Mouse (Mus musculus): ENCODE results near the gene 4933416C03Rik.

Gene 4933416C03Rik

DNA sequence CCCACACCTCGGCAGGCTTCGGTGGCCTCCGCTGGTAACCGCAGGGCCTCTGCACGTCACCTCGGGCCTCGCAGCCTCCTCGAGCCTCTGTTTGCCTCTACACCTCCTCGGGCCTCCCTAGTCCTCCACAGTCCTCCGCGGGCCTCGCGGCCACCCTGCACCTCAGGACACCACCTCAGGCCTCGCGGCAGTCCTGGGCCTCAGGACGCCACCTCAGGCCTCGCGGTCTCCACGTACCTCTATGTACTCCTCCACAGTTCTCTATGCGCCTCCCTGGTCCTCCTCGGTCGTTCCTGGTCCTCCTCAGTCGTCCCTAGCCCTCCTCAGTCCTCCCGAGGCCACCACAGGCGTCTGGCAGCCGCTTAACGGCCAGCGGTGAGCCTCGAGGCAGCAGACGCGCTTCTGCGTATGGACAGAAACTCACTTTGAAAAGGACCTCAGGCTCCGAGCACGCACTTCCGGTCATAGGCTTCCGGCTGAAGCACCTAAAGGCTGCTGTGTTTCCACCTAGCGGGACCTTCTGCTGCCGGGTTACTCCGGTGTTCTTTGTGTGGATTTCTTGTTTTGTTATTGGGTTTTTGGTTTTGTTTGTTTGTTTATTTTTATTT is at the start of gene 4933416C03Rik:
TSS of gene 4933416C03Rik (minus strand) at position 51 of the 608 bp plus-strand sequence.
- DNase-seq (ENCODE audit: low spot score) = no peak

DNA sequence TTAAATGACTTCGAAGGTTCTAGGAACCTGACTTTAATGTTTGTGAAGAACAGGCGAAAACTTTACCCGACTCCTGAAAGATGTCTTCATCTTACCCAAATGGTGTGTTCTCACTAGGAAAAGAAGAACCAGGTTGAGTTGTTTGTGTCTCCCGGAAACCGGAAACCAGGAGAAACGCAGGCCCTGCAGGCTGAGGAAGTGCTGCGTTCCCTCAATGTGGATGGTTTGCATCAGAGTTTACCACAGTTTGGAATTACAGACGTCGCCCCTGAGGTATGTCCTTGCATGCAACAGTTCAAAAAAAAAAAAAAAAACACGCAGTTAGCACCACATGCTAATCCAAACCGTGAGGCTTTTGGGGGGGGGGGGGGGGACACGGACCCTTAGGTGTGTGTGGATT is 48.6 kb upstream of the 4933416C03Rik start:
- DNase-seq (ENCODE audit: low spot score) = no peak

DNA sequence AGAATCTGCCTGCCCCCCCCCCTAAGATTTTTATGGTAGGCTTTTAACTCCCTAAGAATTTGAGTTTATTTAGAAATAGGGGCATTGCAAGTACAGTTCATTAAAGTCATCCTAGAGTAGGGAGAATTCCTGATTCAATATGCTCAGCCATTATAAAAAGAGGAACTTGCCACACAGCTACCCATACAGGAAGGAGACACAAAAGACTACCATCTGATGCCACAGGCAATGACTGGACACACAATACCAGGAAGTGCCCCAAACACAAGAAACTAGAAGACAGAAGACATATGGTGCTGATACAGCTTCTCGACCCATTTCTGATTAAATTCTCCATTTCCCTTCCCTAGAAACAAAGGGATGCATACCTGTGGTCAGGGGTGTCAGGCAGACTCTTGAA is 43.0 kb upstream of the 4933416C03Rik start:
- DNase-seq (ENCODE audit: low spot score) = no peak

DNA sequence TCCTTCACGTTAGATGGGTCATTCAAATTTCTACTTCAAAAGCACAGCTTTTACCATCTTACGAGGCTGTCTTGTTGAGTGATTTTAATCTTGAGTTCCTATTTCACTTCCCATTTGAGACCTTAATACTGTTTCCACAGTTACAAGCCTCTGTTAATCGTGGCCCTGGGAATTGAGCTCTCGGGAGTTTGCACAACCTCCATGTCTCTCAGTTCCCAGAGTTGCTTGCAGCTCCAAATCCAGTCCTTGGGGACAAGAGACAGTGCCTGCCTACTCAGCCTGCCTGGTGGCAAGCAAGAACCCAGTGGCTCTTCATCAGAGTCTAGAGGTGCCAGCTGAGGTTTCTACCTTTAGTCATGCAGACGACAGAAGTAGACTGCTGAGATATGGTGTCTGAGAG is 41.0 kb upstream of the 4933416C03Rik start:
- DNase-seq (ENCODE audit: low spot score) = no peak

DNA sequence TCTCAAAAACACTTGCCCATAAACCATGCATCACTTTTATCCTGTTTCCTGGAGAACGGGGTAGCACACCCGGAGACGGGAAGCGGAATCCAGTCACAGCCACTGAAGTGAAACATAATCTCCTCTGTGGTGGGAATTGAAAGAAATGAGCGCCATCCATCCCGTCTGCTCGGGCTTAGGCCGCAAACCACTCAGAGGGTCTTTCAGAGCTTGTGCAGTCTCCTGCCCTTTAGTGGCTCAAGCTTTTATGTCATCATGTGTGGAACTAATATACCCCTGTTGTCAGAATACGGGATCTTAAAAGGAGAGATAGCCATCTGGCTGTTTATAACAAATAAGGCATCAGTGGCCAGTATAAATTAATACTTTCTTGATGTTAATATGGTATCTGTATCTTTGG is 32.4 kb upstream of the 4933416C03Rik start:
- DNase-seq (ENCODE audit: low spot score) = no peak

DNA sequence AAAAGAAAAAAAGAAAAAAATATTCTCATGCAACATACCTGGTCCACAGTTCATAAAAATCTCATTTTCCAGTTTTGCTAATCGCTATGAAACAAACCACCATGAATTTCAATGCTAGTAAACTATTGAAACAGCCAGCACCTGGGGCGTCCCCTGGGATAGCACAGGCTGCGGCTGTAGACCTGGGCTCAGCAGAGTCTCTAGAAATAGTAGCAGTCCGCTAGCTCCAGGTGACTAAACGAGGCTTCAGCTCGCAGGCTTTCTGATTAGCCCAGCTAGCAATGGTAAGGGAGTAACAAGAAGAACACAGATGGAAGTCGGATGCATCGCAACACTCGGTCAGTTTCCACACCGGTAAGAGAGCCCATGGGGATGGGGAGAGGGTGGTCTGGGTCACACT is 30.0 kb upstream of the 4933416C03Rik start:
- no peak for DNase-seq (ENCODE audit: low spot score)

DNA sequence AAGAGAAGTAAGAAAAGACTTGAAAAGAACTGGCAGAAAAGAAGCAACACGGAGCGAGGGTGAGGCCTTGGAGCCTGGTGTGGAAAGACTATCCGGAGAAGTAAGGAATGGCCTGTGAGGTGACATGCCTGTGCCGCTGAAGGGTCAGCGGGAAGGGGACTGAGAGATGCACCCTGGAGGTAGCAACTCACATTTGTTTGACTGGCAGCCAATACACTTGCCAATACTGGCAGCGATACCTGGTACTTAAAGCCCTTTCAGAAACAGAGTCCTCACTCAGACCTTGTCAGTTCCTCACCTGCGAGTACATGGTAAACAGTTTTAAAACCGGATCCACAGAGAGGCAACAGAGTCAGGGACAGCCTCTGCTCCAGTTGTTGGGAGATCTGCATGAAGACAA is 26.5 kb upstream of the 4933416C03Rik start:
- no peak for DNase-seq (ENCODE audit: low spot score)

DNA sequence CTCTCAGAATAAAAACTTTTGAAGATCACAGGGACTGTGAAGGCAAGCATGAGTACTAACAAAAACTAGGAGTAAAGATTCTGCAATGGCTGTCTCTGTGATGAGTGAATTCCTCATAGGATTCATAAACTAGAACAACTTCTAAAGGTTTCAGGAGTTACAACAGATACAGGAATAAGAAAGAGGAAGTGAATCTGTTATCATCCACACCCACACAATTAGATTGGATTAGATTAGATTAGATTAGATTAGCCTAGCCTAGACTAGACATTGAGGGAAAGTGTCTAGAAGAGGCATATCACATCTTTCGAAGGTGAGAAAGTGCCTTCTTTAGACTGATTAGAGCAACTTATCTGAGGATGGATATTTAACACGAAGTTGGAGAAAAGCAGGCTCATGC is 21.5 kb upstream of the 4933416C03Rik start:
- DNase-seq (ENCODE audit: low spot score) = no peak

DNA sequence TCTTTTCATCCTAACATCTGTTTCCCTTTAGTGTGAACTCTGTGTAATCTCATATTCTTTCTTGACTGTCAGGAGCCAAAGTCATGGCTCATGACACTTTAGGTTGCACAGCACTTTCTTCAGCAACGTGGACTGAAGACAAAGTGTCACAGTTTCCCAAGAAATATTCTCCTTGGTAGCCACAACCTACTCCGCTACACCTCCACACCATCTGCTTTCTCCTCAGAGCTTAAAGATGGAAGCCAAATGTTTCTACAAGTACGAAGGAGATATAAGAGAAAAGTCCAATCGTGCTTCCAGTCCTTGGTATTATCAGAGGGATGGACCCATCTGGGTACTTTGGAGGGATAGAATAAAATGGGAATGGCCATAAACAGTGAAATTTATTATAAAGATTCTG is 18.5 kb upstream of the 4933416C03Rik start:
- DNase-seq (ENCODE audit: low spot score) = no peak

DNA sequence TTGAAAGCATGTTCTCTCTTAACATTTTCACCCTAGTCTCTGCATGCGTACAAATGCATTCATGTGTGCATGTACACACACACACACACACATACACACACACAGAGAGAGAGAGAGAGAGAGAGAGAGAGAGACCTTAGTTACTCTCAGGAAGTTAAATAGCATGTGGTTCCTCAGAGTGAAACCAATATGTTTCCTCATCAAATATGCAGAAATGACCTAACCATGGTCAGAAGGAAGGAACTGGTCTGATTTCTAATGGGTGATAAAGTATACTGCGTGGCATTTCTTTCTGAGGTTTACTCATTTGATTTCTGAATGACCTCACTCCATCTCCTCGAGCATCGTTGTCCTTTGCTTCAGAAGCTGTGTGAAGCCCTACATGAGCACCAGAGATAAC is 17.5 kb upstream of the 4933416C03Rik start:
- DNase-seq (ENCODE audit: low spot score) = no peak

DNA sequence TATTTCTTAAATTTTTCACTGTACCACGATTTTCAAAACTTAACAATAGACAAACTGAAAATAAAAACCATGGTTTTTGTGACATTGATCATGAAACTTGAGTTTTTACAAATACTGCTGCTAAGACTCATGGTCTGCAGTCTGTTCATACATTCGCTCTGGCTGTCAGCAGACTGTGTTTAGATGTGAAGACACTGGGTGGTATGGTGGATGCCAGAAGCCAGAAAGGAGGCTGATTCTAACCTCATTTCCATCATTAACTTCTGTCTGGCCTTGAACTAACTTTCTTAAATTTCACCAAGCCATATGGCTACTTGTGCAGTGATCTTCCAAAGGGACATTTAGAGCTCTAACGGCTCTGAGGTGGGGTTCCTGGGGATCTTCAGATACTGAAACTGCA is 16.7 kb upstream of the 4933416C03Rik start:
- no peak for DNase-seq (ENCODE audit: low spot score)

DNA sequence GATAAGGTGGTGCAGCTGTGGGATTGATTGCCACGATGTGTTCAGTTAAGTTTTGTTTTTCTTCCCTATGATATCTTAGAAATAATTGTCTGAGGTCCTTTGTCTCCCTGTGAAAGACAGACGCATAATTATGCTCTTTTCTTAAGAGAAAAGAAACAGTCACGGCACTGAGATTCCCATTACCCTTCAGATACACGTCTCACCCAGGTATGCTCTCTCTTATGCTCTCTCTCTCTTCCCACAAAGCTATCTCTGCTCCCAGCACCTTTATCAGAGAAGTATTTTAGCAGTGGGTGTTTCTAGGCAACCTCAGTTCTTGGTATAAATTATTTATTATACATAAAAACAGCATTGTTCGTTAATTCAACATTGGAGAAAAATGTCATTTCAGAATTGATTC is 11.6 kb upstream of the 4933416C03Rik start:
- DNase-seq (ENCODE audit: low spot score) = no peak

DNA sequence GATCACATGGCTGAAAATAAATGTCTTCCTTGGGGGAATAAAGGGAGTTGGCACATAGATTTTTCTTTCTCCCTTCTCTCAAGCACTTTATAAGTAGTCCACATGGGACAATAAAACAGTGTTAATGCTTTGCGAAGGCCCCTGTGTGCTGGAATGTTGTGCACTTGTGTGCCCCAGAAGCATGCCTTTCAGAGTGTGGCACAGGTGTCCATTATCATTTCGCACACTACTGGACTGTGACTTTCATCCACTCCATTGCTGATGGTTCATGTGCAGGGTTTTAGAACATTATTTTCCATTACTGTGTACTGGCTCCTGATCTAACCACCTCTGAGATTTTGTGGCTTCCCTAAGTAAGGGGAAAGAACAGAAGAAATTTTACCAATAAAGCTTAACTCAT is 10.1 kb upstream of the 4933416C03Rik start:
- no peak for DNase-seq (ENCODE audit: low spot score)

DNA sequence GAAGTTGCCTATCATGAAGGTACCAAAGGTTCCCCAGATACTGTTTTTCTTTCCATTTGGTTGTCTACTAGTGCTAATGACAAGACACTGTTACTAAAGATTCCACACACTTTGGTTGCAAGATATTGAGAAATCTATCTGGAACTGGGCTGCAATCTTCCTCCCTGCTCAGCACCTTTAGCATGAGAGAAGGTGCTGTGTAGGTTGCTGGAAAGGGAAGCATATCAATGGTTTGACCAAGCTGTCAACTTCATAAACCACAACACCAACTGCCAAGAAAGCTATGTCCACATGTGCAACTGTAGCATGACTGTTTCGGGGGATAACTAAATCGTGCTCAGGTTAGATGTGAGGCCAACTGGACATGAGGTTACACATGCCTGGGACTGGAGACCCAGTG is 7.7 kb upstream of the 4933416C03Rik start:
- no peak for DNase-seq (ENCODE audit: low spot score)

DNA sequence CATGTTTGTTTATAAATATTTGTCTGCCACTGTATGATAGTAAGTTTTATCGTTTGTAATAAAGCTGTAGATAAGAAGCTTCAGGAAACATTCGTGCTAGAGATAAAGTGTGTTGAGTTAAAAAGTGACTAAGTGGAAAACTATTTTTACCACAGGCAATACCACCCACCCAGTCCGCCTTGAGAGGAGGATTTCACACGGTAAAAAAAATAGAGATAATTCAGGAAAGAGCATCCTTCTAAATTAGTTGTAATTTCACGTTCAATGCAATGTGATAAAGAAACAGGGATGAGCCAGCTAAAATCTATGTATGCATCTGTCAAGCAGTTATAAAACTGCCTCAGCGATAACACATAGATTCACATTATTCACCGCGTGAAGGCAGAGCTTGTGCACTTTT is 3.3 kb upstream of the 4933416C03Rik start:
- DNase-seq (ENCODE audit: low spot score) = no peak

DNA sequence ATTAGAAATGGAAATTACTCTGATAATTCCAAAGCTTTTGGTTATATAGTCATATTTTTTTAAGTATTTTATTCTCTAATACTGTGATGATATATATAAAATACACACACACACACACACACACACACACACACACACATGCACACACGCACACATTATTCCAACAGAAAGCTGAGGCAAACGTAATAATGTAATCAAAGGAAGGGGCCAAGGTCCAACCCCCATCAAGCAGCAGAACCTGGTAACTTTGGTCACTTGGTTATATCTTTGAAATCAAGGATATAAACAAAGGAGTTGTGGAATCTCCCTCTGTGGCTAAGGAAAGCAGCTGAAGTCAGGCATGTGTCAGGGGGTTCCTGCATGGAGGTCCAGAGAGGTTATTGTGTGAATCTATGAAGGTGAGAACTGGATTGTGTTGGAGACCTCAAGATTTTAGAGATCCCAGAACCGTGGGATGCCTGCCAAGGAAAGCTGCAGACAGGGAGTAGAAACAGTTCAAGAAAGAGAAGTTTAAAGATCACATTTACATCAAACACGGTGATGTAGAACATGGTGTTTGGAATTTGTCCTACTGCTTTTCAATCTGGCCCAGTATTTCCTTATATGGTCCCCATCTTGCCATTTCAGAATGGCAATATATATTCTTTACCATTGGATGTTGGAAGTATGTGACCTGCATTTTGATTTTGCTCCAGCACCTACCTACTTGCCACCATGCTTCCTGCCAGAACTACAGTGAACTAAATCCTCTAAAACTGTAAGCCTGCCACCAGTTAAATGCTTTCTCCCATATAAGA is 2.4 kb upstream of the 4933416C03Rik start:
- no peak for DNase-seq (ENCODE audit: low spot score)

DNA sequence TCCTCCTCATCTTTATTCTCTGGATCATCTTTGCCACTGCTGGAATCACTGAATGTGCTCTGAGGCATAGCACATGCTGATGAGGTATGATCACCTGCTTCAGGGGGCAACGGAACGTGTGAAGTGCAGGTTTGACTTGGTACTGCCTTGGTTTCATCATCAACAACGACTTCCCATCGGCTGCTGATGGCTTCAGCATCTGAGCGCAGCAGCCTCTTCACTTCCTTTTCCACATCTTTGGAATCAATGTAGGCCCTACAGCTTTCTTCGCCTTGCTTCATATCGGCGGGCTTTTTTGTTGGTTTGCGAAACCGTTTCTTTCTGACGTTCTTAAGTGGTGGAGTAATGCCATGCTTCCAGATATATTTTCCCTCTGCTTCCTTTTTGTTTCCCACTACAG is 849 bp downstream of the 4933416C03Rik start:
- DNase-seq (ENCODE audit: low spot score) = no peak

DNA sequence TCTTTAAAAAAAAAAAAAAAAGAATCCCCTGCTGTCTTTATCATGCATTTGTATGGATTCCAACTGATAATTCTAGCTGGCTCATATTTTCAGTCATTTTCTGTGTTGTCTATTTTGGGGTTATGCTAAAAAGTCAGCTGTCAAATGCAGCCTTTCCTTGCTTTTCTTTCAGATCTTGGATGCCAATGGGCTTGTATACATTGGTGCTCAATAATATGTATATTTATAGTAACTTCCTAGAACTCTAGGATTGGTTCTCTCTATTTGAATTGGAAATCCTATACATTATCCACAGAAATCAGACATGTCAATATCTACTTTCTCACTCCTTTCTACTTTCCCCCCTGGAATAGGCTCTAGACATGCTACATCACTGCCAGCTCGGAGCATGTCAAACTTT is 5.0 kb downstream of the 4933416C03Rik start:
- DNase-seq (ENCODE audit: low spot score) = no peak

DNA sequence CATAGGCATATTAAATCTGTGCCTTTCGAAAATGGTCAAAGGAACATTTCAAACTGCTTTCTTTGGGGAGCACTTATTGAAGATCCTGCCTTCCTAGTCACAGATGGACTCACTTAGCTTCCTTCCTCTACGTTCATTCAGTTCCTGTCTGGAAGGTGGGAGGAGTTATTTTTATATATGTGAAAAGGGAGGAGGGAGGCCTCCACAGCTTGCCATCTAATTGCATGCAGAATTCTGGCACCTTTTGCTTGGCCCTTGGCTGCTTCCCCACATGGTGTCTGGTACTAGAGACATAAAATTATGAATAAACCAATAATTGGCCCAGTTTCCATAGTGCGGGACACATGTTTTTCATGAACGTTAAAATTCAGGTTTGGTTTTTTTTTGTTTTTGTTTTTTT is 5.5 kb downstream of the 4933416C03Rik start:
- no peak for DNase-seq (ENCODE audit: low spot score)

DNA sequence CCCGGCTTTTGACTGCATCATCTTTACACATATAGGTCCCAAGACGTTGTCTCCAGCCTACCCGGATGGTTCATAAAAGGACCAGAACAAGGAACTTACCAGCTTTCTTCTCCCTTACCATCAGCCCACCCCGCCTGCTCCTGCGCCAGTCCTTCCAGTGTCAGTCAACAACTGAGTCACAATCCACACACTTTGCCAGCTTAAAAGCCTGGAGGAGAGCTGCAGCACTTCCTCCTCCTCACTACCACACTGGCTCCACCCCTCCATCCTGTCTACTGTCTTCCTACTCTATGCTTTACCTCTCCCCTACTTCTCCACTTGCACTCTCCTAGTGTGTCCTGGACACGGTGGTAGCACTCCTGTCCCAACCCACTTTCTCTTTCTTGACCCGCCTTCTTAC is 15.2 kb downstream of the 4933416C03Rik start:
- no peak for DNase-seq (ENCODE audit: low spot score)

DNA sequence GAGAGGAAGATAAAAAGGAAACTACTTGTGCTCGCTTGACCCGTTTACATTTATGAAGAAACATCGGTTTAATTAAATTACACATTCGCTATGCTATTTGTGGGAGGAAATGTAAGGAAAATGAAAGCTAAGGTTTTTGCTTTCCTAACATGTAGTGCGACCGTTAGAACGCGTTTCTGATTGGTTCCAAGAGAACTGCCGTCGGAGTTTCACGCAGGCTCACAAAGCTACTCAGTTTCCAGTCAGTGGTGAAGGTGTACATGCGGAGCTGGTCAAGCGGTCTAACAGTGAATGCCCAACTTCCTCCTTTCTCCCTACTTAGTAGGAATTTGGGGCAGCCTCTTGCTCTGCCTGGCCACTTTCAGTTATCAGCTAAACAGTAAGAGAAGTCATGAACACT is 17.3 kb downstream of the 4933416C03Rik start:
- peak; percentile 75 for DNase-seq (ENCODE audit: low spot score)

DNA sequence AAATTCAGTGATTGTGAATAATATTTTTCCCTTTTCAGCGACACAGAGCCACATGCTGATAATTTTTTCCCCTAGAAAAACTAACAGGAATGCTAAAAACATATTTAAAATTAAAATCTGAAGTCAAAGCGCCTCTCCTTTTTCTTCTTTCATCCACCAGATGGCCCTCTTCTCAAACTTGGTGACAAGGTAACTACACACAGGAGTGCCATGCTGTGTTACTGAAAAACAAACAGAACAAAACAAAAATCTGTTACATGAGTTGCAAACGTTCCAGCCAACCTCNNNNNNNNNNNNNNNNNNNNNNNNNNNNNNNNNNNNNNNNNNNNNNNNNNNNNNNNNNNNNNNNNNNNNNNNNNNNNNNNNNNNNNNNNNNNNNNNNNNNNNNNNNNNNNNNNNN is 29.8 kb downstream of the 4933416C03Rik start:
- DNase-seq (ENCODE audit: low spot score) = peak; percentile 43

DNA sequence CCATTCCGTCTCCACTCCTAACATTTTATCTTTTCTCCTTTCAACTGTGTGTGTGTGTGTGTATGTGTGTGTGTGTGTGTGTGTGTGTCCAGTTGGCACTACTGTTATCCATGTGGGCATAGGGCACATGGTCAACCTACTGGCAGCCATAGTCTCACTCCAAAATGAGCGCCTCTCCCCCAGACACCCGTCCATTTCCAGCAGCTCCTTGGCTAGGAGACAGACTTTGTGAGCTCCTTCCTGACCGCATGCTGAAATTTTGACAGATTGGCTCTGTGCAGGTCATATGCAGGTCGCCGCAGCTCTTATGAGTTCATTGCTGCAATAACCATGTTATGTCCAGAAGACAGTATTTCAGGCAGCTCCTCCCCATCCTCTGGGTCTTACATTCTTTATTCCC is 32.9 kb downstream of the 4933416C03Rik start:
- no peak for DNase-seq (ENCODE audit: low spot score)

DNA sequence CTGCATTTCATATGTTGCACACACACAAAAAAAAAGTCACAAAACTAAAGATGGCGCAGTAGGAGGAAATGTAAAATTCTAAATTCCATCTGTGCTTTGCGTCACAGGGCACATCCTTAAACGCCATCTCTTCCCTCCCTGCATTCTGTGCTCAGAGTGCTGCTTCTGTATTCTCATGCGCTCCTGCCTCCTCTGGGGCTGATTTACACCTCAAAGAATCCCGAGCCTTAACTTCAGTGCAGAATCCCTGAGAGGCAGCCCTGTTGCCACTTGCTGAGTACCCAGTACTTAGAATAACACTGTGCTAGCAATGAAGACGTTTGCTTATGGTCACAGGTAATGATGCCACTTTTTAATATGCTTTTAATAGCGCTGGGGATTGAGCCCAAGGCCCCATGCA is 34.3 kb downstream of the 4933416C03Rik start:
- no peak for DNase-seq (ENCODE audit: low spot score)

Data from MN1 (cell line).